Mouse (Mus musculus) cerebellum, adult 2 months (tissue): Measurements from ENCODE around the gene 4930426L09Rik.

Experiments used
- CTCF ChIP-seq: fragments of 200-500 bp; IDR thresholded peaks from 2 replicates; pipeline ENCODE4 v1.5.1; 2011; ENCODE audit warnings: low read depth, mild to moderate bottlenecking, control low read depth, low read length, moderate library complexity, borderline replicate concordance; ENCODE audit not compliant: insufficient read depth
- POLR2A ChIP-seq: fragments of 200-500 bp; IDR thresholded peaks from 2 replicates; pipeline ENCODE4 v1.6.1; 2011; ENCODE audit warnings: low read length, control low read depth, borderline replicate concordance; ENCODE audit not compliant: insufficient read depth

DNA sequence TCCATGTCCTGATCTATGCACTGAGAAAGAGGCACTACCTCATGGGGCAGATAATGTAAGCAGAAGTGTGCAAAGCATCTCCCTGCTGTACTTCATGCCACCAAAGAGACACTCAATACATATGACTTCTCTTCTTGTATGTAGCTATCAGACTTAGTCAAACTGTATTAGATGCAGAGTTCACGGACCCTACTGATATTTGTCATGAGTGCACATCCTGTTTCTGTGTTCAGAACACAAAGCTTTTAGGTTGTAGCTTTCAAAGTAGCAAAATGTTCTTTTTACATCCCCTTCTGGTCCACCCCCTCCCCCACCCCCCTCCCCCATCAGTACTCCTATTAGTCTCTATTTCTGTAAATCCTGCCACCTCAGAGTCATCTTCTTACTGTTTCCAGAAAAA lies 51.2 kb downstream of the 4930426L09Rik start:
- TF ChIP-seq CTCF: no peak
- TF ChIP-seq POLR2A: no peak
